Mouse (Mus musculus) embryo, embryonic 11.5 days (tissue): ENCODE measurements around the gene Sema4c.

Experiments
- DNase-seq: peaks from one replicate; pipeline ENCODE4 v3.0.0-alpha.2; 2012; ENCODE audit warnings: low read depth, low spot score

The Sema4c gene

GRCm38 (mm10) chr1:36579974-36580383 is 21.8 kb upstream of the Sema4c start:
- DNase-seq = no peak

GRCm38 (mm10) chr1:36576991-36577675 is 19.0 kb upstream of the Sema4c start:
- DNase-seq = no peak

- DNase-seq = no peak
Observed at GRCm38 (mm10) chr1:36575347-36575746, 17.2 kb upstream of the Sema4c start.

GRCm38 (mm10) chr1:36574196-36574955 is 16.2 kb upstream of the Sema4c start:
- DNase-seq = no peak

- DNase-seq = no peak
Observed at GRCm38 (mm10) chr1:36573524-36573923, 15.4 kb upstream of the Sema4c start.

GRCm38 (mm10) chr1:36572709-36573108 is 14.6 kb upstream of the Sema4c start:
- no peak for DNase-seq

- DNase-seq = no peak
Observed at GRCm38 (mm10) chr1:36572140-36572700, 14.1 kb upstream of the Sema4c start.

- no peak for DNase-seq
Observed at GRCm38 (mm10) chr1:36571627-36572026, 13.5 kb upstream of the Sema4c start.

GRCm38 (mm10) chr1:36570320-36570719 is 12.2 kb upstream of the Sema4c start:
- DNase-seq = no peak

GRCm38 (mm10) chr1:36569694-36570276 is 11.6 kb upstream of the Sema4c start:
- DNase-seq = no peak

- DNase-seq = no peak
Observed at GRCm38 (mm10) chr1:36568776-36569175, 10.6 kb upstream of the Sema4c start.

GRCm38 (mm10) chr1:36567818-36568603 is 9.9 kb upstream of the Sema4c start:
- DNase-seq = no peak

- DNase-seq = no peak
Observed at GRCm38 (mm10) chr1:36566425-36566824, 8.3 kb upstream of the Sema4c start.

- DNase-seq = no peak
Observed at GRCm38 (mm10) chr1:36564101-36564500, 6.0 kb upstream of the Sema4c start.

- DNase-seq = no peak
Observed at GRCm38 (mm10) chr1:36563632-36564031, 5.5 kb upstream of the Sema4c start.

- no peak for DNase-seq
Observed at GRCm38 (mm10) chr1:36563197-36563596, 5.0 kb upstream of the Sema4c start.

GRCm38 (mm10) chr1:36562388-36562787 is 4.2 kb upstream of the Sema4c start:
- DNase-seq = no peak

- no peak for DNase-seq
Observed at GRCm38 (mm10) chr1:36560903-36561302, 2.8 kb upstream of the Sema4c start.

GRCm38 (mm10) chr1:36559888-36560287 is 1.7 kb upstream of the Sema4c start:
- DNase-seq = no peak

- DNase-seq = no peak
Observed at GRCm38 (mm10) chr1:36559256-36559655, 1.1 kb upstream of the Sema4c start.

- DNase-seq = peak; percentile 71
Observed at GRCm38 (mm10) chr1:36557457-36558011, 615 bp downstream of the Sema4c start.
